Mouse (Mus musculus): ENCODE measurements around the gene Pum2. TPM values are rescaled to one million over a fixed set of nuclear protein-coding genes. Genes with fewer than 3 reads are reported as not detected.
"Not testable (repeated sequence)": the region's sequence is repeated elsewhere in the genome, so short reads cannot be mapped to it uniquely, and the experiment has no call there.

The Pum2 gene
- polyA plus RNA-seq, 1 experiment = 9.0 TPM

DNA sequence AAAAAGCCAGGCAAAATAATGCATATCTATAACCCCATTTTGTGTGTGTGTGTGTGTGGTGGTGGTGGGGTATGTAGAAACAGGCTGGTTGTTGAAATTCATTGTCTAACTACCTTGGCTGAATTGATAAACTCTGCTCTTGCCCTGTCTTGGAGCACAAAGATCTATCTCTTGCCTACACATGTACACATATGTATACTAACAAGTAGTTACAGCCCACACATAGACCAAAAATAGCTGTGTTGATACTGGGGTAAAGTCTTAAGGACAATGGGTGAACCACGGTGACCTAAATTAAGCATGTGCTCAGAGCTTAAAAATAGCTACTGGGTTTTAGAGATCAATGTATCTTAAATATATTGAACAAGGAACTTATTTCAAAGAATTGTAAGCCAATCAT is 10.3 kb downstream of the Pum2 start:
- H3K4me1 ChIP-seq = peaks cover 44% of the 10 kb centered on the region
- TF ChIP-seq GATA1 (IDR thresholded peaks at IDR 0.05; ENCODE audit: borderline replicate concordance, low read length) = no peak
- no peak for TF ChIP-seq FLI1 (IDR thresholded peaks at IDR 0.05; ENCODE audit: low read length)
- H3K9me3 ChIP-seq = no peaks in the 10 kb centered on the region
- H3K4me3 ChIP-seq (replicated peaks) = no peak overlapping the region
- peaks cover 32% of the 10 kb centered on the region for H3K36me3 ChIP-seq (replicated peaks; ENCODE audit: low read length)
- H3K27me3 ChIP-seq (replicated peaks) = no peaks in the 10 kb centered on the region

DNA sequence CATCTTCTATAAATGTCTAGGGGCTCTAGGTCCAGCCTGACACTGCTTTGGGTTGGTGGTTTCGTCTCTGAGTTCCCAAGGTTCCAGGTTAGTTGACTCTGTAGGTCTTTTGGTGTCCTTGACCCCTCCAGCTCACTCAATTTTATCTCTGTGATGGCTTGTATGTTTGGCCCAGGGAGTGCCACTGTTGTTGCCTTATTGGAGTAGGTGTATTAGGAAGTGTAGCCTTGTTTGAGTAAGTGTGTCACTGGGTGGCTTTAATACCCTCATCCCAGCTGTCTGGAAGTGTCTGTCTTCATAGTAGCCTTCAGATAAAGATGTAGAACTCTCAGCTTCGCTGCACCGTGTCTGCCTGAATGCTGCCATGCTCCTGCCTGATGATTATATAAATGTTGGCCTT is 11.1 kb downstream of the Pum2 start:
- Histone ChIP-seq H3K9me3 (no peaks in the 10 kb centered on the region), H3K27me3 (replicated peaks) (no peaks in the 10 kb centered on the region), H3K36me3 (replicated peaks; ENCODE audit: low read length) (peaks cover 24% of the 10 kb centered on the region), H3K4me1 (peaks cover 44% of the 10 kb centered on the region), H3K4me3 (replicated peaks) (no peak overlapping the region)
- TF ChIP-seq FLI1 (IDR thresholded peaks at IDR 0.05; ENCODE audit: low read length) (no peak), GATA1 (IDR thresholded peaks at IDR 0.05; ENCODE audit: borderline replicate concordance, low read length) (no peak)

GRCm38 (mm10) chr12:8689882-8690281 is 15.9 kb downstream of the Pum2 start:
- H3K27me3 ChIP-seq (replicated peaks); H3K9me3 ChIP-seq; H3K4me3 ChIP-seq (replicated peaks): not testable (repeated sequence)
- H3K4me1 ChIP-seq = peaks cover 37% of the 10 kb centered on the region
- H3K36me3 ChIP-seq (replicated peaks; ENCODE audit: low read length) = peaks cover 21% of the 10 kb centered on the region

- TF ChIP-seq GATA1 (IDR thresholded peaks at IDR 0.05; ENCODE audit: borderline replicate concordance, low read length) (no peak), FLI1 (IDR thresholded peaks at IDR 0.05; ENCODE audit: low read length) (no peak)
- Histone ChIP-seq H3K27me3 (replicated peaks) (no peaks in the 10 kb centered on the region), H3K9me3 (no peaks in the 10 kb centered on the region), H3K4me3 (replicated peaks) (no peak overlapping the region), H3K36me3 (replicated peaks; ENCODE audit: low read length) (peaks cover 56% of the 10 kb centered on the region), H3K4me1 (peaks cover 19% of the 10 kb centered on the region)
These were observed 25.0 kb downstream of the Pum2 start for GRCm38 (mm10) chr12:8698895-8699294.

- Histone ChIP-seq H3K9me3 (no peaks in the 10 kb centered on the region), H3K36me3 (replicated peaks; ENCODE audit: low read length) (peaks cover 79% of the 10 kb centered on the region), H3K27me3 (replicated peaks) (no peaks in the 10 kb centered on the region), H3K4me1 (peaks cover 22% of the 10 kb centered on the region), H3K4me3 (replicated peaks) (no peak overlapping the region)
- TF ChIP-seq GATA1 (IDR thresholded peaks at IDR 0.05; ENCODE audit: borderline replicate concordance, low read length) = no peak
These were observed 30.1 kb downstream of the Pum2 start for GRCm38 (mm10) chr12:8703988-8704387.

DNA sequence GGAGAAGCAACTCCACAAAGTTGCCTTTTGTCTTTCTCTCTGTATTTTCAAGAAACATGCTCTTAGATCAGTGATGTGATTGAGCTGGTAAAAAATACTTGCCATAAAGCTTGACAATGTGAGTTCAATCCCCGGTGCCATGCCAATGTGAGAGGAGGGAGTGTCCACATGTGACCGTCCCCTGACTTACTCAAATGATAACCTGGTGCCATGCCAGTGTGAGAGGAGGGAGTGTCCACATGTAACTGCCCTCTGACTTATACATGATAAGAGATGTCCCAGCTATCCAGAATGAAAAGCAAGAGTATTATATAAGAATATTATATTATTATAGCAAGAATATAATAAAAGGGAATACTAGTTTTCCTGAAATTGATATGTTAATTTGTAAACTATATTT is 34.9 kb downstream of the Pum2 start:
- Histone ChIP-seq H3K4me1 (peaks cover 33% of the 10 kb centered on the region), H3K4me3 (replicated peaks) (no peak overlapping the region), H3K9me3 (no peaks in the 10 kb centered on the region), H3K36me3 (replicated peaks; ENCODE audit: low read length) (peaks cover 80% of the 10 kb centered on the region), H3K27me3 (replicated peaks) (no peaks in the 10 kb centered on the region)
- TF ChIP-seq FLI1 (IDR thresholded peaks at IDR 0.05; ENCODE audit: low read length) (no peak), GATA1 (IDR thresholded peaks at IDR 0.05; ENCODE audit: borderline replicate concordance, low read length) (no peak)

DNA sequence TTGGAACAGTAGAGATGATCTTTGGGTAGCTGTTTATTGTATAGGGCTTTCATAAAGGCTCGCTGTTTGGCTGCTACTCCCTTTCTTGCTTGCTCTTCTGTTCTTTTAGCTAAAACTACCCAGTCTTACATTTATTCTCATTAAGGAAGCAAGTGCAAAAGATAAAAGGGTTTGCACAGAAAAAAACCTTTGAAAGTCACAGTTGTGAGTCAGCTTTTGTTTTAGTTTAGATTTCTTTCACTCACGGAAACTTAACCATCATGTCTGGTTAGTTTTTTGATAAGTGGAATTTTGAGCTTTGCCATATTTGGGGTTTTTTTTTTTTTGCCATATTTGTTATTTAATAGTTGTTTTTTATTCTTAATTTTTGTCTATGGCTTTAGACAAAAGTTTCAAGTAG is 38.7 kb downstream of the Pum2 start:
- Histone ChIP-seq H3K4me1 (peaks cover 25% of the 10 kb centered on the region), H3K36me3 (replicated peaks; ENCODE audit: low read length) (peaks cover 76% of the 10 kb centered on the region), H3K4me3 (replicated peaks) (no peak overlapping the region), H3K9me3 (no peaks in the 10 kb centered on the region), H3K27me3 (replicated peaks) (no peaks in the 10 kb centered on the region)
- no peak for TF ChIP-seq FLI1 (IDR thresholded peaks at IDR 0.05; ENCODE audit: low read length)
- TF ChIP-seq GATA1 (IDR thresholded peaks at IDR 0.05; ENCODE audit: borderline replicate concordance, low read length) = no peak

- H3K4me1 ChIP-seq = peaks cover 18% of the 10 kb centered on the region
- no peak for TF ChIP-seq GATA1 (IDR thresholded peaks at IDR 0.05; ENCODE audit: borderline replicate concordance, low read length)
- no peak for TF ChIP-seq FLI1 (IDR thresholded peaks at IDR 0.05; ENCODE audit: low read length)
- H3K4me3 ChIP-seq (replicated peaks) = no peak overlapping the region
- H3K27me3 ChIP-seq (replicated peaks) = no peaks in the 10 kb centered on the region
- H3K9me3 ChIP-seq = no peaks in the 10 kb centered on the region
- peaks cover 73% of the 10 kb centered on the region for H3K36me3 ChIP-seq (replicated peaks; ENCODE audit: low read length)
These were observed 42.2 kb downstream of the Pum2 start for GRCm38 (mm10) chr12:8716093-8716492.

- no peaks in the 10 kb centered on the region for H3K27me3 ChIP-seq (replicated peaks)
- peaks cover 96% of the 10 kb centered on the region for H3K36me3 ChIP-seq (replicated peaks; ENCODE audit: low read length)
- H3K4me1 ChIP-seq = peaks cover 9% of the 10 kb centered on the region; the same call in 1 of the 2 replicates
- no peak overlapping the region for H3K4me3 ChIP-seq (replicated peaks)
- H3K9me3 ChIP-seq = no peaks in the 10 kb centered on the region
- no peak for TF ChIP-seq FLI1 (IDR thresholded peaks at IDR 0.05; ENCODE audit: low read length)
These were observed 53.0 kb downstream of the Pum2 start for GRCm38 (mm10) chr12:8726890-8727289.

- H3K4me3 ChIP-seq (replicated peaks) = no peak overlapping the region
- H3K4me1 ChIP-seq = peaks cover 9% of the 10 kb centered on the region; the same call in 1 of the 2 replicates
- no peaks in the 10 kb centered on the region for H3K9me3 ChIP-seq
- no peaks in the 10 kb centered on the region for H3K27me3 ChIP-seq (replicated peaks)
- H3K36me3 ChIP-seq (replicated peaks; ENCODE audit: low read length) = peaks cover 99% of the 10 kb centered on the region
- no peak for TF ChIP-seq FLI1 (IDR thresholded peaks at IDR 0.05; ENCODE audit: low read length)
- TF ChIP-seq GATA1 (IDR thresholded peaks at IDR 0.05; ENCODE audit: borderline replicate concordance, low read length) = no peak
These were observed 54.8 kb downstream of the Pum2 start for GRCm38 (mm10) chr12:8728739-8729138.

DNA sequence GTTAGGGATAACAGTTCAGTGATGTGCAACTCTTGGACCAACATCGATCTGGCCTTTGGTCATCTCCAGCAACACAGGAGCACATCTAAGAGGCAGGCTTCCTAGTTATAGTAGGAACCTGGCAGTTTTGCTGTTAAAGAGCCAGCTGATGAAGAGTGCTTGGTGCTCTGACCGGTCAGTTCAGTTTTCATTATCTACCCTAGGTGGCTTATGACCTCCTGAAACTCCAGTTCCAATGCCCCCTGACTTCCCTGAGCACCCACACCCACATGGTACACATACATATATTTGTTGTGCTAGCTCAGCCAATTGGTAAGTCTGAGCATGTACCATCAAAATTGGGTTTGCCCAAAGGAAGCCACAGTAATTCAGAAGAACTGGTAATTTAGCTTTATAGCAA is 79.7 kb downstream of the Pum2 start:
- TF ChIP-seq GATA1 (IDR thresholded peaks at IDR 0.05; ENCODE audit: borderline replicate concordance, low read length) (no peak), FLI1 (IDR thresholded peaks at IDR 0.05; ENCODE audit: low read length) (no peak)
- no peaks in the 10 kb centered on the region for H3K27me3 ChIP-seq (replicated peaks)
- H3K4me3 ChIP-seq (replicated peaks) = no peak overlapping the region

More for the DNA sequence above, 79.7 kb downstream of the Pum2 start:
- Histone ChIP-seq H3K36me3 (replicated peaks; ENCODE audit: low read length) (peaks cover 86% of the 10 kb centered on the region), H3K4me1 (peaks cover 9% of the 10 kb centered on the region), H3K9me3 (peaks cover 13% of the 10 kb centered on the region)

All from megakaryocyte, embryonic 14.5 days (primary cell).